Mouse (Mus musculus): ENCODE data around the gene Tuba1c.

Gene Tuba1c

GRCm38 (mm10) chr15:99029619-99030584, at the start of gene Tuba1c:
TSS of gene Tuba1c (plus strand) at chr15:99029891.
- peak; percentile 94 for DNase-seq (ENCODE audit: low spot score)

DNA sequence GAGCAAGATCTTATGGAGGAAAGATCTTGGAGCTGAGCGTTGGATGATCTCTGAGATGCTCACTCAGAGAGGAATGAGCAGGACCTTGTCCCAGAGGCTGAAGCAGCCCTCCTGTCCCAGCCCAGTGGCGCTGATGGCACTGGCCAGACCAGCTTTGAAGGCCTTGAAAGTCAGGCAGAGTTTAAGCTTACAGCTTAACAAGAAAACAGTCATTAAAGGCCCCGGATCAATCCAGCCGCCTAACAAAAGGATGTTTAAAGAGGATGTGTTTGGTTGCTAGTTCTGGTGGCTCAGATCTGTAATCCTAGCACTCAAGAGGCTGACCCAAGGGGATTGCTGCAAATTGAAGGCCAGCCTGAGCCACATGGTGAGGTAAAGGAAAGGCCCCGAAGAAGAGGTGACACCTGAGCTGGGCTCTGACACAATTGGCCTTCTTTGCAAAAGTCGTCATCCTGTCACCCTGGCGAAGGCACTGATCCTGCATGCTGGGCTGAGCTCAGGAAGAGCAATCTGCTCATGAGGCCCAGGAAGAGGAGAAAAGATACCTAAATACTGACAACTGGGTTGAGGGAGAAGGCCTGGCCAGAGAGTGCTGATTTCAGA, 49.6 kb upstream of the Tuba1c start:
- DNase-seq (ENCODE audit: low spot score): no peak

DNA sequence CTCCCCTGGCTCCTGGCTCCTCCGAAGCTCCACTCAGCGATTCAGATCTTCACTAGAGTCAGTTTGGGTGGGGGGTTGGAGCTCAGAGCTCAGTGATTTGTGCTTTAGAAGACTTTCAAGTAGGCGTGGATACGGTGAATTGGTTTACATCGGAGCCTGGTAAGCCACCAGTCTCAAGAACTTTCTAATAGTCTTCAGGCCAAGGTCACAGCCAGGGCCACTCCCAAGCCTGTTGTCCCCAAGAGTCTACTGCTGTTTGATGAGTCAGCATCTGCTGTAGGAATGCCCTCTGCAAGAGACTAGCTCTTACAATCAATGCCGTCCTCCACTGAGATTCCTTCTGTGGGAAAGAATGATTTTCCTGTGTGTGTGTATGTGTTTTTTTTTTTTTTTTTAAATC, 47.6 kb upstream of the Tuba1c start:
- no peak for DNase-seq (ENCODE audit: low spot score)

- DNase-seq (ENCODE audit: low spot score): no peak
Measured at GRCm38 (mm10) chr15:98983431-98984081, 46.1 kb upstream of the Tuba1c start.

DNA sequence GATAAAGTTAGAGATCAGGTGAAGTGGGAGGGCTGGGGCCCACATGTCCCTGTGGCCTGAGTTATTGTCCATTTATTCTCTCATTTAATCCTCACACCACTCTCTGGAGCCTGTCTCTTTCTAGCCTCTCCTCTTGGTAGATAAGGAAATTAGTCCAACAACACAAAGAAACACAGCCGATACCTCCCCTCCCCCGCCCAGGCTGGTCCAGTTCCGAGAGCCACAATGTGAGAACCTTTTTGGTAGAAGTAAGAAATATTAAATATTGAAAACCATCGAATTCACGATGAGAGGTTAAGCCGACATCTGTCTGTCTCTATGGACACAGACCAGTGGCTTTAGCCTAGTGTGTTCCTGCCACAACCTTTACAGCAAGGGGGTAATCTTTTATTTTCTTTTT, 45.0 kb upstream of the Tuba1c start:
- no peak for DNase-seq (ENCODE audit: low spot score)

DNA sequence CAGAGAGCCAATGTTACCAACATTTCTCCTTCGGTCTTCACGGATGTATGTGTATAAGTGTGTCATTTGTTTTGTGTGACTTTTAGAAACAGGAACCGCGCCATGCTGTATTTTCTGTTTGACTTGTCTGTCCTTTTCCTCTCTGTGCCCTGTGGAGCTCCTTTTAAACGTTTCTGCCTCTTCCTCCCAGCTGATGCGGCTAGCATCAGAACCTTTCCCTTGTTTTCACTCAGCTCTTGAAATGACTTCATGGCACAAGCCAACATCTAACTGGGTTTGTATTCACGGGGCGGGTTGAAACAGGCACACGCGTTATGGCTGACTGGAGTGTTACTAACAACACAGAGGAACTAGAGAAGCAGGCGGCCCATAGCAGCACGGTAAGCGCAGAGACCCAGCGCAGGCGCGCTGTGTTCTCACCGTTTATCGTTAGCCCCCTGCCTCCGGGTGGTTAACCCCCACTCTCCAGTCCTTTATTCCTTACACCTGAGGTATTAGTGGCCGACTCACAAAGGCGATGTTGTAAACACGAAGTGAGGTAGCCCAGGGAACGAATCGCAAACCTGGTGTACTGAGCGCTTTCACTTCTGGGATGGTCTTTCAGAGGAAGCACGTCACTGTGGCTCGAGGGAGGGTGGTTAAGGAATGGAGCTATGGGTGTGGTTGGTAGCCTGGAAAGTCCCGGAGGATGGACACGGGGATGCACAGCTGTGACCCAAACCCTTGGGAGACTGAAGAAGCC, 44.3 kb upstream of the Tuba1c start:
- peak; percentile 75 for DNase-seq (ENCODE audit: low spot score)

DNA sequence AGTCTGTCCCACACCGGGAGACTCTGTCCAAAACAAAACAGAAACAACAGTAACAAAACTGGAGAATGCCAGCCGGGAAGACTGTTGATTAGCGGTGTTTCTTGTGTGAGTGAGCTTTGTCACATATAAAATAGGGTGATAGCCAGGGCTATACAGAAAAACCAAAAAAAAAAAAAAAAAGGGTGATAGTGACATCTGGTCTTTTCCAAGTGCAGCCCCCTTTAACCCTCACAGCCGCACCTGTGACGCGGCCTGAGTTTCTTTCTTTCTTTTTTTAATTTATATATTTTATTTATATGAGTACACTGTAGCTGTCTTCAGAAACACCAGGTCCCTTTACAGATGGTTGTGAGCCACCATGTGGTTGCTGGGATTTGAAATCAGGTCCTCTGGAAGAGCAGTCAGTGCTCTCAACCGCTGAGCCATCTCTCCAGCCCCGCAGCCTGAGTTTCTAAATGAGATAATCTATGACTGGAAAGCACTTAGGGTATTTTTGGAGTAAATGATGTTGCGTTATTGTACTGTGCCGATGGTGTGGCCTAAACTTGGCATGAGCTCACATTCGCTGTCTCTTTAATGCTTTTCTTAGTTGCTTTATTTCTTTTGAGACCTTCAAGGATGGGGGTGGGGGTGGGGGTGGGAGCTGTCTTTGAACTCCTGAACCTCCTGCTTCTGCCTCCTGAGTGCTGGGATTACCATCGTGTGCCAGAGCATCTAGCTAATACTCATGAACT, 43.5 kb upstream of the Tuba1c start:
- DNase-seq (ENCODE audit: low spot score): no peak

- DNase-seq (ENCODE audit: low spot score): no peak
Measured at GRCm38 (mm10) chr15:98987077-98987630, 42.5 kb upstream of the Tuba1c start.

GRCm38 (mm10) chr15:98987661-98988181, 42.0 kb upstream of the Tuba1c start:
- DNase-seq (ENCODE audit: low spot score): no peak

GRCm38 (mm10) chr15:98988787-98989186, 40.9 kb upstream of the Tuba1c start:
- DNase-seq (ENCODE audit: low spot score): no peak

DNA sequence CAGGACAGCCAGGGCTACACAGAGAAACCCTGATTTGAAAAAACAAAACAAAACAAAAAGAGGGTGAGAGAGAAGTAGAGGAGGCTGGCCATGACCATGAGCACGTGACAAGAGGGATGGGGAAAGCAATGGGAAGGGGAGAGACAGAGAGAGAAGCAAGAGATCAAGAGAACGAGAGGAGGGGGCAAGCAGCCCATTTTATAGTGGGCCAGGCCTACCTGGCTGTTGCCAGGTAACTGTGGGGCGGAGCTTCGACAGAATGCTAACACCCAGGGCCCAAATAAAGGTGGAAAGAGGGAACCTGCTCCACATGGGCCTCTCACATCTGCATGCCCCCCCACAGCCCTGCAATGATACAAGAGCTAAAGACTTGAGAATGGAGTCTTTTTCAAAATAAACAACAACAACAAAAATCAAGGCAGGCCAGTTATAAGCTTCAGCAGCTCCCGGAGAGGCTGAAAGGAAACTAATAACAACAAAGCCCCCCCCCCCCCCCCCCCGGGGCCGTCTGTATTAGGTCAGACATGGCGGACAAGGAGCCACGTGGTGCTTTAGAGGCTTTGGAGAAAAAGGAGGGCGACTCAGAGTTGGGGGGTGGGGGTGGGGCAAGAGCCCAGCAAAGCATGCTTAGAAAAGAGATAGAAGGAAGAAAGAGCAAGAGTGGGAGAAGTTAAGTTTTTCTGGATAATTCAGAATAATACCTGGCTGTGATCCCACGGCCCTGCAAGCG, 39.8 kb upstream of the Tuba1c start:
- DNase-seq (ENCODE audit: low spot score): no peak

GRCm38 (mm10) chr15:98990669-98991539, 38.8 kb upstream of the Tuba1c start:
- DNase-seq (ENCODE audit: low spot score): no peak

- no peak for DNase-seq (ENCODE audit: low spot score)
Measured at GRCm38 (mm10) chr15:98991540-98992050, 38.1 kb upstream of the Tuba1c start.

DNA sequence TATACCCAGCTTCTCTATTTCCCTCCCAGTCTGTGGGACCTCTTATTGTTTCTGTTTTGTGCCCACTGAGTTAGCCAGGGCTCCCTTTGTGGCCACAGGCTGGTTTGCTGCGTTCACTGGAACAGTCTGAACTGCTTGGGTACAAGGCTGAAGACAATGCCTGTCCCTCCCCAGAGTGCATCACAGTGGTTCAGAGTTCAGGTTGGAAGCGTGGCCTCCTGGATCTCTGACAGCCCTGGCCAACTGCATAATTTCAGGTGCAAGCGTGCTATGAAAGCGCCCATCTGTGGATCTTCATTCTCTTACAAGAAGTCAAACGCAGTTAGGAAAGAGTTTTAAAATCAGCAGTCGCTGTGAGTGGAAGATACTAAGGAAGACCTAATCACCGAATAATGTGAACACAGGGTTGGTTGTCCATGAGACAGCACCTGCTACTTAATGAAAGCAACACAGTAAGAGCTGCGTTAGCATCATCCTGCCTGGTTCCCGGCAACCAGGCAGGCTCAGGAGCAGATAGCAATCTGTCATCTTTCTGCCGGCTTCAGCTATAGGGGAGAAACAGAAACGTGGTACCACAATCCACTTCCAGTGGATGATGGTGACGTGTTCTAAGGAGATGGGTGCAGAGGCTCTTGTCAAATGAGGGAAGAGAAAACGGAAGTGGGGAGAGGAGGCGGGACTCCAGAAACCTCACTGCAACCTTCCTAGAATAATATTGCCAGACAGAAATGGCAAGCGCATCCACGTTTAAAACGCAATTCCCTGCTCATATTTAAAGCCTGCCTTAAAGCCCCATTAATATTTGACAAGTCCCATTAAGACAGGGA, 37.4 kb upstream of the Tuba1c start:
- DNase-seq (ENCODE audit: low spot score): no peak

DNA sequence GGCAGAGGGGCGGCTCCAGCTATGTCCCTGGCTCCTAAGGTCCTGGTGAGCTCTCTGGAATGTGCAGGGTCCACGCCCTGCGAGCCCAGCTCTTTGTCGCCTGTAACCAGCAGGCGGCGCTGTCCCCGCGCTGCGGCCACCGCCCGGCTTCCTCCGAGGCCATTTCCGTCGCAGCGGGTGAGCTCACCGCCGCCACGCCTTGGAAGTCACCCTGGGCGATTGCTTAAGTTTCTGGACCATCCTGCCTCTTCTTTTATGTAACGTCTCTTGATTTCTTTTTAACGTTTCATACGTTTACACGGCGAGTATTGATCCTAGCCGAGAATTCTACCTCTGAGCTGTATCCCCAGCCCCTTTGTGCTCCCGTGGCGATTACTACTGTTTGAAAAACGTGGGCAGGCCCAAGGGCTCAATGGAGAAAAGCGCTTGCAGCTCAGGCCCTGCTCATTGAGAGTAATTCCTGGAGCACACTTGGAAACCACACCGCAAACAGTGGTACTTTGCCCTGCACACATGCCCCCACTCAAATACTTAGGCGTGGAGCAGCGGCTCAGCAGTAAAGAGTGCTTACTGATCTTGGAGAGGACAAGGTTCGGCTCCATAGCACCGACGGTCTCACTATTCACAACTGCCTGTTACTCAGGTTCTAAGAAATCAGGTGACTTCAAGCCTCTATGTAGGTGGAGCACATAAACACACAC, 36.4 kb upstream of the Tuba1c start:
- peak; percentile 96 for DNase-seq (ENCODE audit: low spot score)

GRCm38 (mm10) chr15:98993865-98994264, 35.8 kb upstream of the Tuba1c start:
- DNase-seq (ENCODE audit: low spot score): peak; percentile 82

DNA sequence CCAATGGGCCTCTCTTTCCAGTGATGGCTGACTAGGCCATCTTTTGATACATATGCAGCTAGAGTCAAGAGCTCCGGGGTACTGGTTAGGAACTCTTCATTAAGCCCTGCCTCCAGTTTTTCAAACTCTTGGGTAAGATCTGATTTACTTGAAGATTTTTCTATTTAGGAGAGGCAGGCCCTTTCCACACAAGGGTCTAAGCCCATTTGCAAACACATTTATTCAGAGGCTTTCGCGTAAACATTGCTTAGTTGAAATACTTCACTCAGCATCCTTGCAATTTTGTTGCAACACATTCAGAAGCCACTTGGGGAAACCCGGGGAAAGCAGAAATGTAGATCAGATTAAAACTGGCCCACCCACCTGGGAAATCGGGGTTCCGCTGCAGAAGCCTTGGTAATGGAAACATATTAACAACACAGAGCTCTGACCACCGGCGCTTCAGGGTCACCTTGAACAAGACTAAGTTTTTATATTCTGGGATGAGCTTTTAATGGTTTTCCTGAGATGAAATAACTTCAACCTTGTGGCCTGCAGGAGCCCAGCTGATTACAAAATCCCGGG, 34.7 kb upstream of the Tuba1c start:
- DNase-seq (ENCODE audit: low spot score): no peak

Measured in ovary, postnatal 36 days (tissue).